Mouse (Mus musculus): ENCODE results near the gene Wsb2. TPM values are rescaled to one million over a fixed set of nuclear protein-coding genes. Genes with fewer than 3 reads are reported as not detected.

Wsb2 gene
- polyA plus RNA-seq, 1 experiment = 131 TPM

DNA sequence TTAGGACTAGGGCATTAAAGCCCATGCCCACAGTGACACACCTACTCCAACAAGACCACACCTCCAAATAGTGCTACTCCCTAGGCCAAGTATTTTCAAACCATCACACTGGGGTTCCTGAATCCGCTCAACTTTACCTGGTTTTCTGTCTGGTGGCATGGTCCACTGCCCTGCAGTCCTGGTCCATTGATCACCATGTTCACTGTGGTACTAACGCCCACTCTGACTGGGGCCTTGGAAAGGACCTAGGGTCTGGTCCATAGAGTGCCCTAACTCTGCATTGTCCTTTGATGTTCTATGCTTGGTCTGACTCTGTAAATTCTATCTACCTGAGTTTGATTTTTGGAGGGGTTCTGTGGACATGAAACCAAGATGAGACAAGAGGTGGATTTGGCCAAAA lies 9.3 kb upstream of the Wsb2 start:
- no peaks in the 10 kb centered on the region for H3K79me3 ChIP-seq (ENCODE audit: low read depth)
- H3ac ChIP-seq (ENCODE audit: control insufficient read depth, insufficient read length, low read depth) = no peak overlapping the region
- H3K27me3 ChIP-seq (ENCODE audit: control insufficient read depth, insufficient read depth, insufficient read length) = no peaks in the 10 kb centered on the region
- no peaks in the 10 kb centered on the region for H3K79me2 ChIP-seq (ENCODE audit: control insufficient read depth, insufficient read depth)
- H3K4me3 ChIP-seq (ENCODE audit: insufficient read depth, poor library complexity, severe bottlenecking) = no peak overlapping the region
- TF ChIP-seq CEBPB (IDR thresholded peaks at IDR 0.05; ENCODE audit: low read depth) (no peak), MYOD1 (IDR thresholded peaks at IDR 0.05; ENCODE audit: control insufficient read depth, insufficient read length, low read depth) (no peak), FOSL1 (IDR thresholded peaks at IDR 0.05; ENCODE audit: insufficient read depth, low read length, poor library complexity, severe bottlenecking) (no peak), MYOG (IDR thresholded peaks at IDR 0.05; ENCODE audit: control insufficient read depth, extremely low read depth, insufficient read length) (no peak), USF1 (IDR thresholded peaks at IDR 0.05; ENCODE audit: low read depth) (no peak)
- H3K36me3 ChIP-seq (ENCODE audit: control insufficient read depth, insufficient read depth) = peaks cover 5% of the 10 kb centered on the region

DNA sequence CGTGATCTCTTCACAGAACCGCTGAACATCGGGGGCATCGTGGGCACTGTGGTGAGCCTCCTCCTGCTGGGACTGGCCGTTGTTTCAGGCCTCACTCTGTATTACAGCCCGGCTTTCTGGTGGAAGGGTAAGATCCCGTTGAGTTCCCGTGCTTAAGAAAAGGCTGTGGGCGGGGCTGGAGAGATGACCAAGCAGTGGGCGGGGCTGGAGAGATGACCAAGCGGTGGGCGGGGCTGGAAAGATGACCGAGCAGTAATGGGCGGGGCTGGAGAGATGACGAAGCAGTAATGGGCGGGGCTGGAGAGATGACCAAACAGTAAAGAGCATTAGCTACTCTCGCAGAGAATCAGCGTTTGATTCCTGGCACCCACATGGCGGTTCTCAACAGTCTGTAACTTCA lies 8.8 kb upstream of the Wsb2 start:
- H3K27me3 ChIP-seq (ENCODE audit: control insufficient read depth, insufficient read depth, insufficient read length) = no peaks in the 10 kb centered on the region
- H3K4me3 ChIP-seq (ENCODE audit: insufficient read depth, poor library complexity, severe bottlenecking) = no peak overlapping the region
- H3K36me3 ChIP-seq (ENCODE audit: control insufficient read depth, insufficient read depth) = peaks cover 5% of the 10 kb centered on the region
- TF ChIP-seq FOSL1 (IDR thresholded peaks at IDR 0.05; ENCODE audit: insufficient read depth, low read length, poor library complexity, severe bottlenecking) = no peak
- TF ChIP-seq CEBPB (IDR thresholded peaks at IDR 0.05; ENCODE audit: low read depth) = no peak
- TF ChIP-seq MAX (IDR thresholded peaks at IDR 0.05) = no peak
- TF ChIP-seq MYOG (IDR thresholded peaks at IDR 0.05; ENCODE audit: control insufficient read depth, extremely low read depth, insufficient read length) = no peak
- TF ChIP-seq USF1 (IDR thresholded peaks at IDR 0.05; ENCODE audit: low read depth) = no peak
- no peak for TF ChIP-seq CTCF (IDR thresholded peaks at IDR 0.05; ENCODE audit: control insufficient read depth, insufficient read depth, insufficient read length)
- no peak for TF ChIP-seq MYOD1 (IDR thresholded peaks at IDR 0.05; ENCODE audit: control insufficient read depth, insufficient read length, low read depth)
- H3ac ChIP-seq (ENCODE audit: control insufficient read depth, insufficient read length, low read depth) = no peak overlapping the region
- no peaks in the 10 kb centered on the region for H3K79me3 ChIP-seq (ENCODE audit: low read depth)
- H3K79me2 ChIP-seq (ENCODE audit: control insufficient read depth, insufficient read depth) = no peaks in the 10 kb centered on the region

DNA sequence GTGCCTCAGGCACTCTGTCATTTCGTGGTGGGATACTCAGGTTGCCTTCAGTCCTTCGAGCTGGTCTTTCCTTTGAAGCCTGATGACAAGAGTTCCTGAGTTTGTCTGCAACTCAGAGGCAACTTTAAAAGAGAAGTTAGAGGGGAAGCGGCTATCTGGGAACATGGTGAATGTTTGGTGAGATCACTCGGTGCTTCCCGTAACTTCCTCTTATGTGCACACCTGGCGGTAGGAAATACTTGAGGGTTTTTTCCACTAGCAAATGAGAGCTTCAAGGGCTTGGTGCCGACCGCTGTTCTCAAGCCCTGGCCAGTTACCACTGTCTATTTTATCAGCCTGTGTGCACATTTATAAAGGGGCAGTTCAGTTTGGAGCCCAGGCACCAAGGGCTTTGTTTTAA lies 3.0 kb upstream of the Wsb2 start:
- Histone ChIP-seq H3ac (ENCODE audit: control insufficient read depth, insufficient read length, low read depth) (no peak overlapping the region), H3K36me3 (ENCODE audit: control insufficient read depth, insufficient read depth) (no peaks in the 10 kb centered on the region), H3K4me3 (ENCODE audit: insufficient read depth, poor library complexity, severe bottlenecking) (no peak overlapping the region), H3K79me3 (ENCODE audit: low read depth) (peaks cover 15% of the 10 kb centered on the region), H3K27me3 (ENCODE audit: control insufficient read depth, insufficient read depth, insufficient read length) (no peaks in the 10 kb centered on the region), H3K79me2 (ENCODE audit: control insufficient read depth, insufficient read depth) (peaks cover 19% of the 10 kb centered on the region)
- TF ChIP-seq CEBPB (IDR thresholded peaks at IDR 0.05; ENCODE audit: low read depth) = no peak
- no peak for TF ChIP-seq MYOD1 (IDR thresholded peaks at IDR 0.05; ENCODE audit: control insufficient read depth, insufficient read length, low read depth)
- TF ChIP-seq FOSL1 (IDR thresholded peaks at IDR 0.05; ENCODE audit: insufficient read depth, low read length, poor library complexity, severe bottlenecking) = no peak
- TF ChIP-seq CTCF (IDR thresholded peaks at IDR 0.05; ENCODE audit: control insufficient read depth, insufficient read depth, insufficient read length) = no peak
- TF ChIP-seq MYOG (IDR thresholded peaks at IDR 0.05; ENCODE audit: control insufficient read depth, extremely low read depth, insufficient read length) = no peak
- no peak for TF ChIP-seq USF1 (IDR thresholded peaks at IDR 0.05; ENCODE audit: low read depth)
- TF ChIP-seq MAX (IDR thresholded peaks at IDR 0.05) = no peak

DNA sequence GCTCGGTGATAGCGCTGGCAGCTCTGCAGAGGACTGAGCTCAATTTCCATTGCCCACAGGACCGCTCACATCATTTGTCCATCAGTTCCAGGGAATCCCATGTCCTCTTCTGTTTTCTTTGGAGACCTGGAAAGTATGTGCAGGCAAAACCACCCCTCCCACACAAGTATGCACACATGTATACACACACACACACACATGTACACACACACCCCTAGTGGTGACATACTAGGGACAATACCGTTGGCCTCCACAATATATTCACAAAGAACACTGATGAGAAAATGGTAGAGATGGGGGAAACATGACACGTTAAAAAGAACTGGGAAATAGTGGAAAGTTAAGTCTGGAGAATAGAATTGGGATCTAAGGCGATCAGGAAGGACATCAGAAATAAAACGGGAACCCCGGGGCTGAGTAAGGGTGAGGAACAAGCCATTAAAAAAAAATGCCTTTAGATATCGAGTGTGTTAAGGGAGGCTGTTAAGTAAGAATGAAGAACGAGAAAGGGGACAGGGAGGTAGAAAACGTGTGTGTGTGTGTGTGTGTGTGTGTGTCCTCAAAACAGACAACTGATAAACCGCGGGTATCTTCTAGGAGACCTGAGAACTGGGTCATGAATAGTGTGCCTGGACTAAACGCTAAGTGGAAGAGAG lies 1.3 kb upstream of the Wsb2 start:
- Histone ChIP-seq H3K79me2 (ENCODE audit: control insufficient read depth, insufficient read depth) (peaks cover 30% of the 10 kb centered on the region), H3K27me3 (ENCODE audit: control insufficient read depth, insufficient read depth, insufficient read length) (no peaks in the 10 kb centered on the region), H3ac (ENCODE audit: control insufficient read depth, insufficient read length, low read depth) (no peak overlapping the region), H3K79me3 (ENCODE audit: low read depth) (peaks cover 20% of the 10 kb centered on the region), H3K4me3 (ENCODE audit: insufficient read depth, poor library complexity, severe bottlenecking) (no peak overlapping the region), H3K36me3 (ENCODE audit: control insufficient read depth, insufficient read depth) (no peaks in the 10 kb centered on the region)
- no peak for TF ChIP-seq CEBPB (IDR thresholded peaks at IDR 0.05; ENCODE audit: low read depth)
- no peak for TF ChIP-seq MYOD1 (IDR thresholded peaks at IDR 0.05; ENCODE audit: control insufficient read depth, insufficient read length, low read depth)
- TF ChIP-seq MAX (IDR thresholded peaks at IDR 0.05) = no peak
- TF ChIP-seq MYOG (IDR thresholded peaks at IDR 0.05; ENCODE audit: control insufficient read depth, extremely low read depth, insufficient read length) = no peak
- TF ChIP-seq FOSL1 (IDR thresholded peaks at IDR 0.05; ENCODE audit: insufficient read depth, low read length, poor library complexity, severe bottlenecking) = no peak
- no peak for TF ChIP-seq USF1 (IDR thresholded peaks at IDR 0.05; ENCODE audit: low read depth)

DNA sequence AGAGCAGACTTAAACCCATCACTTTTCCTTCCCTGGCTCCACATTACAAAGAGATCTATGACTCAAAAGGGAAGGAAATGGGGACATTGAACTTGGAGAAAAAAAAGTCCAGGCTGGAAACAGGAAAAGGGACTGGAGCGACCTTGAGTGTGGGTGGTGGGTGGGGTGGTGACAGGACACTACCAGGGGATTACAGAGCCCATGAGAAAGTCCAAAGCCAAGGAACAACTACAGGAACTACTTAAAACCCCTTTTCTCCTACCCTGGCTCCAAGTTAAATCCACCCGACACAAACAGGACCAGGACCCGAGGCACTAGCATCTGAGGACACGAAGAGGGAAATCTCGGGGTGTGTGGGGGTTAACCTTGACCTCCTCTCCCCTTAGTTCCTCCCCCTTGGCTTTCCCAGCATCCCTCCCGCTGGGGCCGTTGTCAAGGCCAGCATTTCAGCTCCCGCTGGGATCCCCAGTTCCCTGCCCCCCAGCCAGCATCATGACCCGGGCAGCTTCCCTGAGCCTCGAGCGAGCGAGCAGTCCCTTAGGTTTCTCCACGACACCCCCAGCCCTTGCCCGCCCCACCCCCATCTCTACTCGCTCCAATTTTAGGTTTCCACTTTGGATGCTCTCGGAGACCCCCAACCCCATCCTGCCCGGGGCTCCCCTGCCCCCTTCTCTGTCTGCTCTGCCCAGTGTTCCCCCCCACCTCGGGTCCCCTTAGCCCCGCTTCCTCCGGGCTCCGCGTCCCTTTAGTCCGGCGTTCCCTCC lies 557 bp upstream of the Wsb2 start:
- Histone ChIP-seq H3K79me2 (ENCODE audit: control insufficient read depth, insufficient read depth) (peaks cover 38% of the 10 kb centered on the region), H3K27me3 (ENCODE audit: control insufficient read depth, insufficient read depth, insufficient read length) (no peaks in the 10 kb centered on the region), H3K36me3 (ENCODE audit: control insufficient read depth, insufficient read depth) (no peaks in the 10 kb centered on the region), H3K79me3 (ENCODE audit: low read depth) (peaks cover 28% of the 10 kb centered on the region), H3K4me3 (ENCODE audit: insufficient read depth, poor library complexity, severe bottlenecking) (peak overlapping the region; percentile 74), H3ac (ENCODE audit: control insufficient read depth, insufficient read length, low read depth) (peak overlapping the region; percentile 42)
- TF ChIP-seq FOSL1 (IDR thresholded peaks at IDR 0.05; ENCODE audit: insufficient read depth, low read length, poor library complexity, severe bottlenecking) (no peak), CEBPB (IDR thresholded peaks at IDR 0.05; ENCODE audit: low read depth) (no peak), USF1 (IDR thresholded peaks at IDR 0.05; ENCODE audit: low read depth) (no peak), MYOD1 (IDR thresholded peaks at IDR 0.05; ENCODE audit: control insufficient read depth, insufficient read length, low read depth) (no peak), MAX (IDR thresholded peaks at IDR 0.05) (no peak), MYOG (IDR thresholded peaks at IDR 0.05; ENCODE audit: control insufficient read depth, extremely low read depth, insufficient read length) (no peak), CTCF (IDR thresholded peaks at IDR 0.05; ENCODE audit: control insufficient read depth, insufficient read depth, insufficient read length) (no peak)
